Mouse (Mus musculus) olfactory bulb, adult 2 months (tissue): ENCODE data around the gene Fbxl3.

Experiments used
- CTCF ChIP-seq: fragments of 200-500 bp; IDR thresholded peaks from 2 replicates; pipeline ENCODE4 v1.5.1; 2012; ENCODE audit warnings: low read depth, mild to moderate bottlenecking, low read length, moderate library complexity; ENCODE audit not compliant: insufficient read depth
- POLR2A ChIP-seq: fragments of 200-500 bp; IDR thresholded peaks from 2 replicates; pipeline ENCODE4 v1.6.1; 2012; ENCODE audit warnings: mild to moderate bottlenecking, low read depth, low read length, moderate library complexity; ENCODE audit not compliant: insufficient read depth

GRCm38 (mm10) chr14:103098587-103099235, 655 bp downstream of the Fbxl3 start:
- TF ChIP-seq CTCF (no peak), POLR2A (peak; percentile 63)
